Mouse (Mus musculus) olfactory bulb, adult 2 months (tissue): Measurements from ENCODE around the gene LTO1.

Experiments
- CTCF ChIP-seq: fragments of 200-500 bp; IDR thresholded peaks from 2 replicates; pipeline ENCODE4 v1.5.1; 2012; ENCODE audit warnings: low read depth, mild to moderate bottlenecking, low read length, moderate library complexity; ENCODE audit not compliant: insufficient read depth
- POLR2A ChIP-seq: fragments of 200-500 bp; IDR thresholded peaks from 2 replicates; pipeline ENCODE4 v1.6.1; 2012; ENCODE audit warnings: mild to moderate bottlenecking, low read depth, low read length, moderate library complexity; ENCODE audit not compliant: insufficient read depth

- TF ChIP-seq CTCF, result peak; percentile 99
- TF ChIP-seq POLR2A, result no peak
Observed at GRCm38 (mm10) chr7:144937490-144937889, 22.6 kb downstream of the LTO1 start.
